Comparison of ENCODE assay signal across 22 mouse cellular contexts in the genomic region with DNA sequence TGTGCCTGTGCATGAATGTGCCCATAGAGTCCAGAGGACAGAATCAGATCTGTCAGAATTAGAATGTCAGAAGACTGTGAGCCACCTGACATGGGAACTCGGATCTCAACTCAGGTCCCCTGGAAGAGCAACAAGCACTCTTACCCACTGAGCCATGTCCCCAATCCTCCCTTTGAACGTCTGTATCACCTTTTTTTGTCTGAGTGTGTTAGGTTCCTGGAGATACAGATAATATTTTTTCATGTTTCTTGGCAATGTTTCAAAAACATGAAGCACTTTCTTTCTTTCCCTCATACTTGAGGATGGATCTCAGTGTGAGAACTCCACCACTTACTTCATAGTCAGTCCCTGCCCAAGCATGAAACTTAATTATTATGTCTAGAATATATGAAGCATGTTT. TPM values are rescaled to one million over a fixed set of nuclear protein-coding genes. Genes with fewer than 3 reads are reported as not detected.
A peak's percentile ranks its signal among the peaks of the same experiment; 100 is the strongest.
DNase-seq lines count a peak whose midpoint lies in the region; ATAC-seq lines count a peak whose summit lies in the region.
"Had no signal": no experiment of that assay in that cellular context is flagged by ENCODE, and none has a peak within 500 bp of the region (broad histone marks: within the 10 kb centered on the region; RNA-seq: fewer than 3 reads in every experiment).

No protein-coding gene starts in this region.

- no peaks in the 10 kb centered on the region for H3K27me3 ChIP-seq in liver, embryonic 12.5 days (replicated peaks)
- H3K27me3 ChIP-seq: embryonic facial prominence, embryonic 13.5 days; embryonic facial prominence, embryonic 15.5 days; forebrain, embryonic 12.5 days had no signal

- peaks cover 34% of the 10 kb centered on the region for H3K36me3 ChIP-seq in liver, embryonic 12.5 days

- H3K4me2 ChIP-seq in liver, embryonic 12.5 days: no peak overlapping the region
- H3K4me2 ChIP-seq: embryonic facial prominence, embryonic 13.5 days; embryonic facial prominence, embryonic 15.5 days; forebrain, embryonic 12.5 days had no signal

- no peak overlapping the region for H3K9ac ChIP-seq in liver, embryonic 12.5 days
- H3K9ac ChIP-seq: embryonic facial prominence, embryonic 13.5 days; embryonic facial prominence, embryonic 15.5 days; forebrain, embryonic 12.5 days had no signal

- WGBS in liver, embryonic 12.5 days (ENCODE audit: insufficient replicate concordance): 48% methylated on average over 2 of the region's 2 CpGs

- H3K27ac ChIP-seq in liver, embryonic 12.5 days: 0 out of 2 replicates have a peak overlapping the region, but pooled peaks have one; percentile 14
- H3K27ac ChIP-seq: embryonic facial prominence, embryonic 13.5 days; embryonic facial prominence, embryonic 15.5 days; forebrain, embryonic 10.5 days; forebrain, embryonic 12.5 days had no signal

- no peaks in the 10 kb centered on the region for H3K9me3 ChIP-seq in liver, embryonic 12.5 days (replicated peaks)
- H3K9me3 ChIP-seq: embryonic facial prominence, embryonic 13.5 days; embryonic facial prominence, embryonic 15.5 days; forebrain, embryonic 10.5 days; forebrain, embryonic 12.5 days had no signal

- H3K4me3 ChIP-seq in liver, embryonic 12.5 days: no peak overlapping the region
- H3K4me3 ChIP-seq: embryonic facial prominence, embryonic 13.5 days; embryonic facial prominence, embryonic 15.5 days; erythroblast, embryonic 14.5 days; forebrain, embryonic 10.5 days; forebrain, embryonic 12.5 days had no signal

- peaks cover 62% of the 10 kb centered on the region for H3K4me1 ChIP-seq in liver, embryonic 12.5 days
- H3K4me1 ChIP-seq: embryonic facial prominence, embryonic 13.5 days; embryonic facial prominence, embryonic 15.5 days; forebrain, embryonic 10.5 days; forebrain, embryonic 12.5 days had no signal

- DNase-seq in liver (no peak), MEL-GATA-1-ER (ENCODE audit: extremely low read depth, low read depth) (peak; percentile 38)
- no peak for DNase-seq in cerebellum, adult 9-11 months
- no peak for DNase-seq in adrenal gland, adult 8-10 months
- DNase-seq: adrenal gland, adult 2 months; adrenal gland, postnatal 14 days; adrenal gland, postnatal 36 days; cerebellum, adult 11-12 months; cerebellum, adult 2 months; cerebellum, adult 9-10 months; cerebellum, postnatal 14 days; cerebellum, postnatal 36 days; embryo, embryonic 11 days had no signal

- ATAC-seq in liver, embryonic 12.5 days: no peak
- ATAC-seq in megakaryocyte-erythroid progenitor cell, adult 5-6 weeks (replicated peaks; ENCODE audit: low FRiP score, low TSS enrichment, poor library complexity, severe bottlenecking): peak; percentile 69
- ATAC-seq: forebrain, embryonic 14.5 days; forebrain, embryonic 16.5 days had no signal

RNA-seq across cellular contexts. Expression of a gene that starts 10.3 kb away (rescaled TPM):
- 11.8 and 14.1 TPM in 2 replicates for polyA plus RNA-seq in liver, embryonic 12.5 days (2016; fragmentation: Nextera tagmentation; extraction: Ambion mirVana)
- total RNA-seq in megakaryocyte-erythroid progenitor cell, adult 5-6 weeks (2014; fragmentation: Nextera tagmentation): 62.4 and 68.5 TPM in 2 replicates
- total RNA-seq in megakaryocyte-erythroid progenitor cell, adult 5-6 weeks (2017): 17.5 and 21.3 TPM in 2 replicates
- total RNA-seq in adrenal gland, adult 8-10 months (2022): 10 to 100 TPM; 57.2 to 70.5 (median 57.7) TPM

RNA-seq across cellular contexts. Expression of a gene that starts 47.3 kb away (rescaled TPM):
- 41.4 and 44.3 TPM in 2 replicates for polyA plus RNA-seq in liver, embryonic 12.5 days (2016; fragmentation: Nextera tagmentation; extraction: Ambion mirVana)
- total RNA-seq in megakaryocyte-erythroid progenitor cell, adult 5-6 weeks (2014; fragmentation: Nextera tagmentation): 72.1 and 90.7 TPM in 2 replicates
- total RNA-seq in megakaryocyte-erythroid progenitor cell, adult 5-6 weeks (2017): 66.7 and 100.0 TPM in 2 replicates
- total RNA-seq in adrenal gland, adult 8-10 months (2022): 10 to 100 TPM; 27.8 to 43.0 (median 35.6) TPM

RNA-seq across cellular contexts. Expression of a gene that starts 48.4 kb away (rescaled TPM):
- polyA plus RNA-seq in liver, embryonic 12.5 days (2016; fragmentation: Nextera tagmentation; extraction: Ambion mirVana): 66.1 and 66.3 TPM in 2 replicates
- 88.1 and 103 TPM in 2 replicates for total RNA-seq in megakaryocyte-erythroid progenitor cell, adult 5-6 weeks (2014; fragmentation: Nextera tagmentation)
- total RNA-seq in megakaryocyte-erythroid progenitor cell, adult 5-6 weeks (2017): 58.0 and 75.5 TPM in 2 replicates
- total RNA-seq in adrenal gland, adult 8-10 months (2022): 10 to 100 TPM; 62.2 to 74.5 (median 65.2) TPM
